Mouse (Mus musculus) spleen, postnatal 36 days (tissue): Measurements from ENCODE around the gene Ptprg.

Experiments
- DNase-seq, 2 experiments: peaks; one replicate each; pipeline ENCODE4 v3.0.0; 2022; ENCODE audit warnings: low spot score in 2 of 2, mixed read lengths in 1 of 2

The Ptprg gene

GRCm38 (mm10) chr14:12085078-12085477 is 531.7 kb downstream of the Ptprg start:
- no peak for DNase-seq

GRCm38 (mm10) chr14:12086167-12086566 is 532.8 kb downstream of the Ptprg start:
- no peak for DNase-seq

DNA sequence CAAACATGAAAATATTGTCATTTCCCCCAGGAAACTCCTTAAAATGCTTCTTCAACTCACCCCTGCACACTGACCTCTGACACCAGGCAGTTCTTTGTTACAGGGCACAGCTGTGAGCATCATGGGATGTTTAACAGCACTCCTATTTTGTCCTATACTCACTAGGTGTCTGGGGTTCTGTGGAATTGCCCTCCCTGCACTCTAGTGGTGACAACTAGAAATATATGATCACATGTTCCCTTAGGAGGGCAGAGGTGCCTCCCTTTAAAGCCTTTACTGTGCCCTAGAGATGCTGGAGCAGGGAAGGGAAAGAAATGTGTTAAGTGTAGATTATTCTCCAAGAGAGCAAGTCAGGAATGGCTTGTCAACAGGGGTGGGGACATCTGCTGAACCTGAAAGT is 536.6 kb downstream of the Ptprg start:
- DNase-seq, result no peak

- no peak for DNase-seq
These were observed 538.4 kb downstream of the Ptprg start for GRCm38 (mm10) chr14:12091730-12092129.

- no peak for DNase-seq
These were observed 546.3 kb downstream of the Ptprg start for GRCm38 (mm10) chr14:12099390-12100333.

GRCm38 (mm10) chr14:12102389-12103325 is 549.3 kb downstream of the Ptprg start:
- no peak for DNase-seq

DNA sequence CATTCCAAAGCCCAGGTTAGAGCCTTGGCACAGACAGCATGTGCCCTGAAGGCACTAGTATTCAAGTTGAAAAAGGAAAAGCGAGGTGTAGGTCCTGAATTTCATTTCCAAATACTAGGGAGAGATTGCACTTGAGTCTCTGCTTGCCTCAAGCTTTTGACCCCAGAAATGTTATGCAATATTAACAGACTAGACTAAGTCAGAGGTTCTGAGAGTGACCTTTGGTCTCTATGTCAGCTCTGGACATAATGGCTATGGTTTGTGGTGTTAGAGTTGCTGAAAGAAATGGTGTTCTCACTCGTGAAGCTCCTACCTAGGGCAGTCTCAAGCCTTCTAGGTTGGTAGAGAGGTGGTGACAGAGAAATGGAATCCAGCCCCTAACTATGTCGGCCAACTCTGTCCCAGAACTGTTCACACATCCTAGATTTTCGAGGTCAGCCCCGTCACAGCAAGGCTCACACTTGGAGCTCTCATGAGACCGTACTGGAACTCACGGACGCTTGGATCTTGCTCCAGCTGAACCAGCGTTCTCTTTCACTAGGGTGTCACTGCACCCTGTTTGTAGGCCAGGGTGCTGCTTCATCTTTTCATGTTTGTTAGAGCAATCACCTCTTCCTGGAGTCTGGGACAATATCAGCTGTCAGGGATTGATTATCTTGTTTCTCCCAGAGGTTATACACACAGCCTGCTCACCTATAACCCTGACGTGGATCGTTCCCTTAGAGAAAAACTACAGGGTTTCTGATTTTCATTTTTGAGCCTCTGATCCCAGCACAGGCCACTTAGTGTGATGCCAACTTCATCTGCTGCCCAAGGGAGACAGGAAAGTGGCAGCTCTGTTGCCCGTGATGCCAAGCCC is 551.2 kb downstream of the Ptprg start:
- DNase-seq, result no peak

DNA sequence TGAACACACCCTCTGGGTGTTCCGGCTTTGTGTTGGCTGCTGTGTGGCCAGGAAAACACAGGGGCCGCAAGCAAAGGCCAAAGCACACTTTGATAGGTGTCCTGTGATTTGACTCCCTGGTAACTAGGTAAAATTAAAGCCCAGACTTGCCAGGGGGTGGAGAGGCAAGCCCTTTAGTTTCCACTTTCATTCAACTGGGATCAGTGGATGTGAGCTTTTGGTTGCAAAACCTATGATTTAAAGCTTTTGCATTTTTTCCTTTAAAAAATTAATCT is 551.8 kb downstream of the Ptprg start:
- no peak for DNase-seq

- DNase-seq, result no peak
These were observed 552.3 kb downstream of the Ptprg start for GRCm38 (mm10) chr14:12105593-12105992.

- no peak for DNase-seq
These were observed 554.1 kb downstream of the Ptprg start for GRCm38 (mm10) chr14:12107459-12107858.

- no peak for DNase-seq
These were observed 554.7 kb downstream of the Ptprg start for GRCm38 (mm10) chr14:12107991-12108390.

GRCm38 (mm10) chr14:12112548-12113011 is 559.2 kb downstream of the Ptprg start:
- no peak for DNase-seq

GRCm38 (mm10) chr14:12113326-12113725 is 560.0 kb downstream of the Ptprg start:
- no peak for DNase-seq

DNA sequence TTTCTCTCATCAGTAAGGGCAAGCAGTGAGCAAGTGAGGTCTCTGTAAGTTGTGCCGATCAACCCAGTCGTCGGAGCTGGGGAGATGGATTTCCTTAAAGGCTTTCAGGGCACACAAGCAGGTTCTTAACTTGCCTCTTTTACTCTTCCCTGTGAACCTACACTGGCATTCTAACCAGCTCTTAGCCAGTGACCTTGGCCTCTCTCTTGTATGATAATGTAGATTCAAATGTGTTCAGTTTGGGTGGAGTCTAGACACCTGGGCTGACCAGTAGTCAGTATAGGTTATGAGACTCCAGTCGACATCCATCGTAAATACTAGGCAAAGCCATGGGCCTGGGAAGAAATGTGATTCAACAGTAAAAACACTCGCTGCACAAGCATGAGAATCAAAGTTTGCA is 560.7 kb downstream of the Ptprg start:
- DNase-seq, result no peak

GRCm38 (mm10) chr14:12119260-12119659 is 565.9 kb downstream of the Ptprg start:
- DNase-seq, result no peak

DNA sequence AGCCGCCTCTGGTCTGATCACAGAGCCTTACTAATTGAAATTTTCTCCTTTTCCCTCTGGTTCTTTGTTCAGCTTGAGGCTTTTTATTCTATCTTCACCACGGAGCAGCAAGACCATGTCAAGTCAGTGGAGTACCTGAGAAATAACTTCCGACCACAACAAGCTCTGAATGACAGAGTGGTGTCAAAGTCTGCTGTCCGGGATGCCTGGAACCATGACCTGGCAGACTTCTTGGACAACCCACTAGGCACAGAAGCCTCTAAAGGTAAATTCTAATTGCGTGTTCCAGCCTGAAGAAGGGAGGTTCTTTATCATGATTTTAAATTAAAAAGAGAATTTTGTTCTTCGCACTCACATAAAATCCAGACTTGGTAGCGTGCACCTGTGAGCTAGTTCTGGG is 568.6 kb downstream of the Ptprg start:
- DNase-seq, result no peak

DNA sequence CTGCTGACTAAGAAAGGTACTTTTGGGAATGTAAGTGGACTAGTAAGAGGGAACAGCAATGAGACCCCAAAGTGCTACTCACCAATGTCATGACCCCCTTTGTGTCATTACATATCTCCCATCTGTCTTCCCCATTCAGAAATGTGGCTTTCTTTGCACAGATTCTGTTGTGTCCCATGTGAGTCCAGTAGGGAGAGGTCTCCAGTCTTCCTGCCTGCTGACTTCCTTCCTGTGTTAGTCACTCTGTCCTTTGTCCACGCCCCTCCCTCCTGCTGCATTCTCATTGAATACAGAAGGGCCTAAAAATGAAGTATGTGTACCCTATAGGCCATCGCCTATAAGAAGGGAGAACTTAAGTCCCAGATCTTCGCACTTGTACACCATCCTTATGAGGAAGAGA is 571.4 kb downstream of the Ptprg start:
- DNase-seq, result no peak

- DNase-seq, result no peak
These were observed 574.6 kb downstream of the Ptprg start for GRCm38 (mm10) chr14:12127951-12128350.

- DNase-seq, result no peak
These were observed 578.8 kb downstream of the Ptprg start for GRCm38 (mm10) chr14:12132046-12132615.

DNA sequence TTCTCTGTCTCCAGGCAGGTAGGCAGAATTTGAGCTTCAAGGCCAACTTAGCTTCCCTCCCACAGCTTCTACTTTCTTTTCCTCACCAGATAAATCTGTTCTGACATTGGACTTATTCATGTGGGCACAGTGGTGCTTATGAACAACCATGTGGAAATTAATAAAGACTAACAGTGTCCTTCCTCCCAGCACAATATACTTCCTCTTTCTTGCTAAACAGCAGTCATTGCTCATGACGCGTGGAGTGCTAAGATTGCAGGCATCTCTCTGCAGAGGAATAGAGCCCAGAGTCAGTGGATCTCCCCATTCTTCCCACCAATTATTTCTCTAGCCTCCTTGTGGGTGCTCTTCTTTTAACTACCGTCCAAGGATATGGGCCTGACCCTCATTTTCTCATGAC is 579.8 kb downstream of the Ptprg start:
- no peak for DNase-seq

- DNase-seq, result no peak
These were observed 581.2 kb downstream of the Ptprg start for GRCm38 (mm10) chr14:12134504-12134903.
